Mouse (Mus musculus): ENCODE results near the gene Olfr895.

Olfr895 gene

DNA sequence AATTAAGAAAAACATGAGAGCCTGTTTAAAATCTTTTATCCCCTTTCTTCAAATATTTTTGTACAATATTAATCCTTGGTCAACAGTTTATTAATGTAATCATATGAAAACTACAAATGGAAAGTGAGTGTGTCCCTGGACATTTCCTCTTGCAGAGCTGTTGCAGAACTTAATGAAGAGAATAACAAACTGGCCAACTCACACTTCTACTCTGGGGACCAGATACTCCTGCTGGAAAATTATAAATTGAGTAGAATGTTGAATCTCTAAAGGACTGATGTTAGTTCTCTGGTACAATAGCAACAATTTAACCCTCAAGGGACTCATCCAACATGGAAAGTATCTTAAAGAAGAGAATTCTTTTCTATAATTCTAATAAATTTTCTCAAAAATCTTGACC lies at the start of gene Olfr895:
Gene Olfr895 (plus strand): TSS at position 301 of the 400 bp plus-strand sequence.
- no peak for DNase-seq (ENCODE audit: low spot score in 2 of 2)

DNA sequence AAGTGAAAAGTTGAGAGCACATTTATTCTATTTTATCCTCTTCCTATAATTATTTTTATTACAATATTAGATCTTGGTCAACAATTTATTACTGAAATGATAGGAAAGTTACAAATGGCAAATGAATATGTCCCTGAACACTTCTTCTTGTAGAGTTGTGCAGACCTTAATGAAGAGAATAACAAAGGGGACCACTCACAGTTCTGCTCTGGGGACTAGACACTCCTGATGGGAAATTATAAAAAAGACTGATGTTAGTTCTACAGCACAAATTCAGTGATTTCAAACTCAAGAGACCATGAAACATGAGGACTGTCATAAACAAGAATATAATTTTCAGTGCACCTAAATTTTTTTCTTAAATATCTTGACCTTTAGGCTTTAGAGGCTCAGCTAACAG lies 15.2 kb upstream of the Olfr895 start, which contains the start of gene Olfr143:
Gene Olfr143 (plus strand): TSS at position 301 of the 400 bp plus-strand sequence.
- DNase-seq (ENCODE audit: low spot score in 2 of 2): no peak

GRCm38 (mm10) chr9:38290807-38291206 lies 23.2 kb downstream of the Olfr895 start, which contains the start of gene Olfr896-ps1:
Gene Olfr896-ps1, plus strand, starts transcription at chr9:38291107.
- no peak for DNase-seq (ENCODE audit: low spot score in 2 of 2)

Data from frontal cortex, postnatal 14 days (tissue).